Mouse (Mus musculus) midbrain, embryonic 13.5 days (tissue): ENCODE data around the gene 6030445D17Rik. TPM values are rescaled to one million over a fixed set of nuclear protein-coding genes. Genes with fewer than 3 reads are reported as not detected.

Experiments
- ATAC-seq: fragments of 200-750 bp; cut with Nextera tagmentation; 2 replicates; pipeline ENCODE4 v1.8.0; 2017; ENCODE audit warnings: mild to moderate bottlenecking, moderate TSS enrichment, moderate library complexity
- H3K27ac ChIP-seq: fragments of 300-500 bp; sonication (generic); 2 replicates; pipeline ENCODE4 v1.5.1; 2015; ENCODE audit warnings: inconsistent platforms, mild to moderate bottlenecking, moderate library complexity
- H3K27me3 ChIP-seq: fragments of 300-500 bp; sonication (generic); 2 replicates; pipeline ENCODE4 v1.6.1; 2015; ENCODE audit warnings: mild to moderate bottlenecking, inconsistent platforms
- H3K36me3 ChIP-seq: fragments of 300-500 bp; sonication (generic); 2 replicates; pipeline ENCODE4 v1.6.1; 2015; ENCODE audit warnings: mild to moderate bottlenecking, inconsistent platforms
- H3K4me1 ChIP-seq: fragments of 300-500 bp; sonication (generic); replicated peaks from 2 replicates; pipeline ENCODE4 v1.6.1; 2015; ENCODE audit warnings: inconsistent platforms
- H3K4me2 ChIP-seq: fragments of 300-500 bp; sonication (generic); replicated peaks from 2 replicates; pipeline ENCODE4 v1.6.1; 2015; ENCODE audit warnings: moderate library complexity, mild to moderate bottlenecking, inconsistent platforms
- H3K4me3 ChIP-seq: fragments of 300-500 bp; sonication (generic); replicated peaks from 2 replicates; pipeline ENCODE4 v1.5.1; 2015; ENCODE audit warnings: mild to moderate bottlenecking, inconsistent platforms
- H3K9ac ChIP-seq: fragments of 300-500 bp; sonication (generic); replicated peaks from 2 replicates; pipeline ENCODE4 v1.6.1; 2015; ENCODE audit warnings: mild to moderate bottlenecking, inconsistent platforms
- H3K9me3 ChIP-seq: fragments of 300-500 bp; sonication (generic); 2 replicates; pipeline ENCODE4 v1.6.1; 2016; ENCODE audit warnings: mild to moderate bottlenecking, inconsistent platforms
- WGBS: fragments of 180-500 bp; shearing (Covaris S2); methylation state at CpG from one replicate; pipeline ENCODE4 v1.1.7; 2015; 5-methylcytosine and 5-hydroxymethylcytosine counted together
- polyA plus RNA-seq: library from polyadenylated mRNA; unstranded; fragments of >200 nt; fragmentation: Nextera tagmentation; extraction: Ambion mirVana; gene quantifications from 2 replicates; pipeline ENCODE4 v1.2.1, GENCODE M21; 2015

The 6030445D17Rik gene
- polyA plus RNA-seq, 1 experiment from 2014 or later = 0.12 TPM

DNA sequence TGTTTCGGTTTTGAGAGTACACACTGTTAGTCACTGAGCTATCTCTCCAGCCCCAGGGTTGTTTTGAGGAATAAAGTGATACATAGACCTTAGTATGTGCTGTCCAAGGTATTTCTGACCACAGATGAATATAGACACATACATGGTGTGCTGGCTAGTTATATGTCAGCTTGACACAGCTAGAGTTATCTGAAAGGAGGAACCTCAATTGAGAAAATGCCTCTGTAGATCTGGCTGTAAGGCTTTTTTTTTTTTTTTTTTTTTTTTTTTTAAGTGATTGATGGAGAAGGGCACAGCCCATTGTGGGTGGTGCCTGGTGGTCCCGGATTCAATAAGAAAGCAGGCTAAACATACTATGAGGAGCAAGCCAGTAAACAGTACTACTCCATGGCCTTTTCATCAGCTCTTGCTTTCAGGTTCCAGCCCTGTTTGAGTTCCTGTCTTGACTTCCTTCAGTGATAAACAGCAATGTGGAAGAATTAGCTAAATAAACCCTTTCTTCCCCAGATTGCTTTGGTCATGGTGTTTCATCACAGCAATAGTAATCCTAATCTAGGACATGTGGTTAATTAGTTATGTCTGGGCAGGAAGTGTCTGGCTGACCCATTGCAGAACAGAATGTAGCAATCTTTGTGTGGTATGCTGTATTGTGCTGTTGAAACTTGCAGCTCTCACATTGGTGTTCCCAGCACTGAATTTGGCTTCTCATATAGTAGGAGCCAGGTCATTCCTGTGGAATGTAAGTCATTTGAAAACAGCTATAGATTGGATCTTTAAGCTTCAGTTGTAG is 43.6 kb downstream of the 6030445D17Rik start:
- no peak for ATAC-seq
- Histone ChIP-seq H3K4me3 (no peak overlapping the region), H3K9ac (no peak overlapping the region), H3K4me2 (no peak overlapping the region), H3K27ac (no peak overlapping the region), H3K4me1 (0 out of 2 replicates have a peak, but pooled peaks cover 8% of the 10 kb centered on the region), H3K9me3 (no peaks in the 10 kb centered on the region), H3K36me3 (no peaks in the 10 kb centered on the region), H3K27me3 (no peaks in the 10 kb centered on the region)
- 71% methylated on average over 2 of the region's 2 CpGs for WGBS

DNA sequence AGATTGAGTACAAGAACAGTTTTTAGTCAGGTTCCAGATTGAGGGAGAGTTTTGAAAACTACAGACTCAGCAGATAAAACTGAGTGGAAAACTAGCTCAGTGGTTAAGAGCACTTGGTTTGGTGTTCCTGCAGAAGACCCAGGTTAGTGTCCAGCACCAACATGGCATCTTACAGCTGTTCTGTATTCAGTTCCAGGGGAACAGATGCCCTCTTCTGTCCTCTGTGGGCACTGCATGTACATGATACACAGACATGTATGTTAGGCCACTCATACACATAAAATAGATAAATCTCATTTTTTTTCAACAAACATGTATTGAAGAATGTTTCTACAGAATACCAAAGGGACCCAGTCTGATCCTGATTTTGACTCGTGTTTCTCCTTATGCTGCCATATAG is 47.8 kb downstream of the 6030445D17Rik start:
- no peak for ATAC-seq
- no peaks in the 10 kb centered on the region for H3K36me3 ChIP-seq
- H3K4me2 ChIP-seq = no peak overlapping the region
- H3K27me3 ChIP-seq = no peaks in the 10 kb centered on the region
- H3K27ac ChIP-seq = no peak overlapping the region
- 83% methylated on average over 1 of the region's 1 CpGs for WGBS
- H3K4me1 ChIP-seq = peaks cover 7% of the 10 kb centered on the region; the same call in 1 of the 2 replicates
- no peak overlapping the region for H3K9ac ChIP-seq
- H3K9me3 ChIP-seq = no peaks in the 10 kb centered on the region
- no peak overlapping the region for H3K4me3 ChIP-seq

DNA sequence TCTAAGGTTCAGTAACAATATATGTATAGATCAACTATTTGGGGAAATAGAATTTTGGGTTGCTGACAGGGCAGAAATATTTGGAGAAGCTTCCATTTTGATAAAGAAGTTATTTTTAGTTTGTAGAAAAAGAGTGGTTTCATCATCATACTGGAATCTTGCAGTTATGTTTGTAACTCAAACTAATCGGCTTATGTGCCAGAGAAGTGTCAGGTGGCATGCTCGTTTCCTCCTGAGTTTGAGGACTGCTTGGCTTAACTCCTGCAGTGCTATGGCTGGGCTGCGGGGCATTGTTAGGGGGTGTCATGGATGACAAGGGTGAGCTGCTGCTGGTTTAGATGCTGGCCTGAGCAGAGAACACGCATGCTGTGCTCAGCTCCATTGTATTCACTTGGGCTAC is 49.7 kb downstream of the 6030445D17Rik start:
- H3K4me1 ChIP-seq = peaks cover 11% of the 10 kb centered on the region; the same call in 1 of the 2 replicates
- H3K4me2 ChIP-seq = no peak overlapping the region
- no peak overlapping the region for H3K4me3 ChIP-seq
- H3K27me3 ChIP-seq = no peaks in the 10 kb centered on the region
- ATAC-seq = no peak
- H3K9ac ChIP-seq = no peak overlapping the region
- 56% methylated on average over 4 of the region's 4 CpGs for WGBS
- H3K9me3 ChIP-seq = no peaks in the 10 kb centered on the region
- no peak overlapping the region for H3K27ac ChIP-seq
- no peaks in the 10 kb centered on the region for H3K36me3 ChIP-seq

DNA sequence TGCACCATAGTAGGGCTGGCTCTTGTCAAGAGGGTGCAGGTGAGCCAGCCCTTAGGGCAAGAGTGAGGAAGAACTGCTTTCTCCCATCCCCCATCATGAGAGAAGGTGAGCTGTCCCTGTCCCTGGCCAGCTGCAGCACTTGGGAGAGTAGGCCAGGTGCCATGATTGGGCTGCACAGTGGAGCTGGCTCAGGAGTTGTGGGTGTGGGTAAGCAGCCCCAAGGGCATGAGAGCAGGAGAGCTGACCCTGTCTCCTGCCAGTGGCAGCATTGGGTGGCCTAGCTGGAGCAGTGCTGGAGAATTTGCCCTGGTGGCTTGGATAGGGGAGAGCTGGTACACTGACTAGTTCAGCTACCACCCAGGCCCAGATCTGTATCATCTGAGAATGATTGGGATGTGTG is 50.9 kb downstream of the 6030445D17Rik start:
- Histone ChIP-seq H3K36me3 (no peaks in the 10 kb centered on the region), H3K4me1 (peaks cover 11% of the 10 kb centered on the region; the same call in 1 of the 2 replicates), H3K27me3 (no peaks in the 10 kb centered on the region), H3K27ac (no peak overlapping the region), H3K4me2 (no peak overlapping the region), H3K4me3 (no peak overlapping the region), H3K9ac (no peak overlapping the region), H3K9me3 (no peaks in the 10 kb centered on the region)
- ATAC-seq = no peak

Other genes starting within 250 kb of the 6030445D17Rik start
- 0.87 and 1.1 TPM in 2 replicates for gene Tcea3, start 214.5 kb upstream of the 6030445D17Rik start, polyA plus RNA-seq
- gene Zfp46, start 177.6 kb upstream of the 6030445D17Rik start, polyA plus RNA-seq = 39.5 and 40.7 TPM in 2 replicates
- gene Hnrnpr, start 151.3 kb upstream of the 6030445D17Rik start, polyA plus RNA-seq = 254 and 270 TPM in 2 replicates
- gene Htr1d, start 38.7 kb upstream of the 6030445D17Rik start, polyA plus RNA-seq = 0.19 and 0.52 TPM in 2 replicates
- 68.1 and 79.1 TPM in 2 replicates for gene Luzp1, start 7.5 kb downstream of the 6030445D17Rik start, polyA plus RNA-seq
- gene Kdm1a, start 140.5 kb downstream of the 6030445D17Rik start, polyA plus RNA-seq = 81.0 and 94.8 TPM in 2 replicates
- not detected in 2 replicates for gene Tex46, start 148.2 kb downstream of the 6030445D17Rik start, polyA plus RNA-seq
- gene Lactbl1, start 160.4 kb downstream of the 6030445D17Rik start, polyA plus RNA-seq = 0.09 TPM in 1 of 2 replicates, not detected in the other